Mouse (Mus musculus): ENCODE measurements around the gene Spint1. TPM values are rescaled to one million over a fixed set of nuclear protein-coding genes. Genes with fewer than 3 reads are reported as not detected.

The Spint1 gene
- total and polyA plus RNA-seq, 3 experiments = not detected

DNA sequence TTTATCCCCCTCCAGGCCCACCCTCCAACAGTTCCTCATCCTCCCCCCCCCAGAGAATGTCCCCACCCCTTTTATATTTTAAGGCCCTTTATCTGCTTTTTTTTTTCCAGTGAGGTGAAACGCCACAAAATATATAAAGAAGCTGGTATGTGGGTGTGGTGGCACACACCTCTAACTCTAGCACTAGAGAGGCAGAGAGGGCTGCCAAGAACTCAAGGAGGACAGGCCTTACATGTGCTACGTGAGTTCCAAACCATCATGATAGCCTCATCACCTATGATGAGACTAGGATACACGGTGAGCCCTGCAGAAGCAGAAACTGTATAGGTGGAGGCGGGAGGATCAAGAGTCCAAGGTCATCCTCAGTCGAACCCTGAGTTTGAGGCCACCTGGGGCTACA is 46.2 kb upstream of the Spint1 start:
- Histone ChIP-seq H3K9ac (ENCODE audit: control insufficient read depth, low read depth, low read length, poor library complexity, severe bottlenecking) (no peak overlapping the region), H3K27ac (ENCODE audit: control insufficient read depth, low read depth, low read length) (no peak overlapping the region), H3K27me3 (ENCODE audit: control insufficient read depth in 1 of 2, insufficient read depth in 2 of 2, low read length in 2 of 2) (no peaks in the 10 kb centered on the region), H3K4me3 (ENCODE audit: control insufficient read depth in 1 of 2, insufficient read depth in 1 of 2, low read depth in 2 of 2, low read length in 2 of 2) (no peak overlapping the region), H3K79me2 (ENCODE audit: control insufficient read depth, insufficient read depth, low read length, poor library complexity) (peaks cover 2% of the 10 kb centered on the region; the same call in 1 of the 2 replicates), H3K36me3 (ENCODE audit: control insufficient read depth in 1 of 2, insufficient read depth in 2 of 2, low read length in 2 of 2) (no peaks in the 10 kb centered on the region), H3K9me3 (replicated peaks; ENCODE audit: insufficient read depth, low read length) (no peaks in the 10 kb centered on the region), H3K4me1 (ENCODE audit: control insufficient read depth in 1 of 2, insufficient read depth in 2 of 2, low read length in 2 of 2) (peaks cover 1 to 3% of the 10 kb centered on the region in 2 experiments; a peak in 2 of 4 replicates)
- TF ChIP-seq MAFK (IDR thresholded peaks at IDR 0.05; ENCODE audit: borderline replicate concordance, low read depth, low read length) (no peak), POLR2A (IDR thresholded peaks at IDR 0.05; ENCODE audit: control insufficient read depth in 1 of 2, insufficient read depth in 1 of 2, low read depth in 1 of 2, low read length in 2 of 2, poor library complexity in 1 of 2) (no peak), ZC3H11A (IDR thresholded peaks at IDR 0.05; ENCODE audit: low read depth, low read length) (no peak), ELF1 (IDR thresholded peaks at IDR 0.05; ENCODE audit: low read depth, low read length) (no peak), KAT2A (conservative IDR thresholded peaks at IDR 0.05; ENCODE audit: low read depth, low read length) (no peak), UBTF (IDR thresholded peaks at IDR 0.05; ENCODE audit: borderline replicate concordance, insufficient read depth, low read depth, low read length) (no peak), POLR2AphosphoS5 (IDR thresholded peaks at IDR 0.05; ENCODE audit: borderline replicate concordance, low read depth, low read length) (no peak), MEF2A (IDR thresholded peaks at IDR 0.05; ENCODE audit: extremely low read depth, insufficient replicate concordance, low read depth, low read length, poor library complexity, severe bottlenecking) (no peak), CHD1 (IDR thresholded peaks at IDR 0.05; ENCODE audit: low read depth, low read length) (no peak), TBP (IDR thresholded peaks at IDR 0.05; ENCODE audit: low read depth, low read length) (no peak), EP300 (IDR thresholded peaks at IDR 0.05; ENCODE audit: low read depth in 1 of 2, low read length in 2 of 2) (no peak), ETS1 (IDR thresholded peaks at IDR 0.05; ENCODE audit: low read depth, low read length) (no peak), TAL1 (IDR thresholded peaks at IDR 0.05; ENCODE audit: low read length) (no peak), GABPA (IDR thresholded peaks at IDR 0.05; ENCODE audit: low read depth, low read length) (no peak), MYB (IDR thresholded peaks at IDR 0.05; ENCODE audit: low read depth, low read length) (no peak), RAD21 (IDR thresholded peaks at IDR 0.05; ENCODE audit: low read depth, low read length) (no peak)
- DNase-seq (ENCODE audit: low read depth, low spot score) = no peak

DNA sequence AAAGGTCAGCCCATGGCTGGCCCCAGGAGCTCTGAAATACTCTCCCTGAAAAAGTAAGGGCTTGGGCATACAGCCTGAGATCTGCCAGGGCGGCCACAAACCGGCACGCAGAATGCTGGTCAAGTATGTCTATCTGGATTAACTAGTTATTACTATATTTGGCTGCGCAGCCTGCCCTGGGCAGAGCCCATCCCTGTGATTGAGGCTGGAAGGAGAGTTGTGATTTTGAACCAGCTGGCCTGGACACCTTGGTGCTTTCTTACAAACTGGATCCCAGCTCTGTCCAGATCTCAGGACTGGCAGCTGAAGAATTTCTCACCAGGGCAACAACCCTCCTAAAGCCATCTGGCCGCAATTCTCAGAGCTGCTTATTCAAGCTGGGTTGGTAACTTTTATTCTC is 43.0 kb upstream of the Spint1 start:
- peaks cover 0 to 3% of the 10 kb centered on the region in 2 experiments; a peak in 1 of 4 replicates for H3K36me3 ChIP-seq (ENCODE audit: control insufficient read depth in 1 of 2, insufficient read depth in 2 of 2, low read length in 2 of 2)
- H3K9me3 ChIP-seq (replicated peaks; ENCODE audit: insufficient read depth, low read length) = no peaks in the 10 kb centered on the region
- H3K9ac ChIP-seq (ENCODE audit: control insufficient read depth, low read depth, low read length, poor library complexity, severe bottlenecking) = no peak overlapping the region
- H3K79me2 ChIP-seq (ENCODE audit: control insufficient read depth, insufficient read depth, low read length, poor library complexity) = peaks cover under 1% of the 10 kb centered on the region; the same call in 1 of the 2 replicates
- TF ChIP-seq GABPA (IDR thresholded peaks at IDR 0.05; ENCODE audit: low read depth, low read length) (no peak), TCF12 (IDR thresholded peaks at IDR 0.05; ENCODE audit: low read depth, low read length) (no peak), ETS1 (IDR thresholded peaks at IDR 0.05; ENCODE audit: low read depth, low read length) (no peak), ZKSCAN1 (IDR thresholded peaks at IDR 0.05; ENCODE audit: low read depth, low read length) (no peak), TBP (IDR thresholded peaks at IDR 0.05; ENCODE audit: low read depth, low read length) (no peak), EP300 (IDR thresholded peaks at IDR 0.05; ENCODE audit: low read depth in 1 of 2, low read length in 2 of 2) (no peak), MAFK (IDR thresholded peaks at IDR 0.05; ENCODE audit: borderline replicate concordance, low read depth, low read length) (no peak), ZNF384 (IDR thresholded peaks at IDR 0.05; ENCODE audit: low read depth, low read length) (no peak), SMC3 (IDR thresholded peaks at IDR 0.05; ENCODE audit: low read depth, low read length) (no peak), CTCF (IDR thresholded peaks at IDR 0.05 in 2 of 3, conservative IDR thresholded peaks at IDR 0.05 in 1 of 3; ENCODE audit: control insufficient read depth in 1 of 3, insufficient read depth in 1 of 3, low read depth in 2 of 3, low read length in 3 of 3, poor library complexity in 1 of 3, severe bottlenecking in 1 of 3) (no peak), NELFE (IDR thresholded peaks at IDR 0.05; ENCODE audit: low read depth, low read length) (no peak), NRF1 (IDR thresholded peaks at IDR 0.05; ENCODE audit: insufficient read depth, low read depth, low read length, poor library complexity, severe bottlenecking) (no peak)
- no peak overlapping the region for H3K4me3 ChIP-seq (ENCODE audit: control insufficient read depth in 1 of 2, insufficient read depth in 1 of 2, low read depth in 2 of 2, low read length in 2 of 2)
- no peak overlapping the region for H3K27ac ChIP-seq (ENCODE audit: control insufficient read depth, low read depth, low read length)
- no peaks in the 10 kb centered on the region for H3K27me3 ChIP-seq (ENCODE audit: control insufficient read depth in 1 of 2, insufficient read depth in 2 of 2, low read length in 2 of 2)
- peaks cover 1 to 4% of the 10 kb centered on the region in 2 experiments; a peak in 3 of 4 replicates for H3K4me1 ChIP-seq (ENCODE audit: control insufficient read depth in 1 of 2, insufficient read depth in 2 of 2, low read length in 2 of 2)
- no peak for DNase-seq (ENCODE audit: low read depth, low spot score)
